Mouse (Mus musculus) CH12.LX (cell line): Measurements from ENCODE around the gene Adprh. TPM values are rescaled to one million over a fixed set of nuclear protein-coding genes. Genes with fewer than 3 reads are reported as not detected.

ENCODE experiments used
- DNase-seq: peaks from one replicate; pipeline ENCODE4 v3.0.0-alpha.2; 2013; ENCODE audit errors: extremely low read depth
- H3K27ac ChIP-seq: 2 replicates; pipeline ENCODE4 v1.5.1; 2012; ENCODE audit warnings: low read depth, mild to moderate bottlenecking, control low read depth, moderate library complexity; ENCODE audit not compliant: insufficient read depth
- H3K27me3 ChIP-seq: replicated peaks from 2 replicates; pipeline ENCODE3; 2012; ENCODE audit warnings: inconsistent platforms
- H3K36me3 ChIP-seq, 2 experiments: replicated peaks in 1 of 2; 2 replicates each; pipeline versions ENCODE3 to v1.6.1; 2012; ENCODE audit warnings: inconsistent platforms in 1 of 2, low read length in 1 of 2, mild to moderate bottlenecking in 1 of 2, mixed read lengths in 1 of 2, moderate library complexity in 1 of 2; ENCODE audit not compliant: control insufficient read depth in 1 of 2, insufficient read depth in 1 of 2
- H3K4me1 ChIP-seq, 2 experiments: 2 replicates each; pipeline ENCODE4 v1.6.1; 2012; ENCODE audit warnings: inconsistent platforms in 1 of 2, moderate library complexity in 1 of 2; ENCODE audit not compliant: insufficient read depth in 2 of 2, control insufficient read depth in 1 of 2
- H3K4me2 ChIP-seq: 2 replicates; pipeline ENCODE4 v1.6.1; 2012; ENCODE audit warnings: low read depth, mild to moderate bottlenecking, control low read depth; ENCODE audit not compliant: poor library complexity, insufficient read depth, severe bottlenecking
- H3K4me3 ChIP-seq, 3 experiments: fragments of 150-350 bp in 1 of 3; sonication (generic) in 1 of 3; replicated peaks in 1 of 3; 2 replicates each; pipeline versions ENCODE3 to v1.5.1; 2011 to 2012; ENCODE audit warnings: low read depth in 2 of 3, low read length in 2 of 3, mild to moderate bottlenecking in 2 of 3, moderate library complexity in 2 of 3, control low read depth in 1 of 3, improper control_type of control experiment in 1 of 3, inconsistent platforms in 1 of 3, mixed read lengths in 1 of 3; ENCODE audit not compliant: poor library complexity in 1 of 3
- H3K79me2 ChIP-seq: replicated peaks from 2 replicates; pipeline ENCODE4 v1.6.1; 2012; ENCODE audit warnings: mild to moderate bottlenecking, moderate library complexity; ENCODE audit not compliant: control insufficient read depth, poor library complexity, insufficient read depth, severe bottlenecking; ENCODE audit errors: extremely low read depth
- H3K9ac ChIP-seq: 2 replicates; pipeline ENCODE4 v1.6.1; 2012; ENCODE audit warnings: low read depth, mild to moderate bottlenecking, control low read depth, moderate library complexity; ENCODE audit not compliant: insufficient read depth
- H3K9me3 ChIP-seq: replicated peaks from 2 replicates; pipeline ENCODE3; 2012; ENCODE audit warnings: low read length, inconsistent platforms, mixed read lengths
- BHLHE40 ChIP-seq: IDR thresholded peaks from 2 replicates; pipeline ENCODE4 v1.6.1; 2011; ENCODE audit warnings: mild to moderate bottlenecking, low read depth, low read length, improper control_type of control experiment
- CHD2 ChIP-seq: IDR thresholded peaks from 2 replicates; pipeline ENCODE4 v1.6.1; 2011; ENCODE audit warnings: low read length, improper control_type of control experiment
- E2F4 ChIP-seq: IDR thresholded peaks from 2 replicates; pipeline ENCODE4 v1.6.1; 2011; ENCODE audit warnings: low read depth, low read length, improper control_type of control experiment; ENCODE audit not compliant: insufficient replicate concordance
- EP300 ChIP-seq: IDR thresholded peaks from 2 replicates; pipeline ENCODE4 v1.6.1; 2011; ENCODE audit warnings: low read length, improper control_type of control experiment
- ETS1 ChIP-seq: conservative IDR thresholded peaks from 2 replicates; pipeline ENCODE4 v1.6.1; 2012; ENCODE audit warnings: low read depth, mild to moderate bottlenecking, inconsistent platforms, low read length, improper control_type of control experiment, moderate library complexity
- GABPA ChIP-seq: IDR thresholded peaks from 2 replicates; pipeline ENCODE4 v1.6.1; 2012; ENCODE audit warnings: low read depth, low read length, improper control_type of control experiment, inconsistent platforms; ENCODE audit not compliant: insufficient replicate concordance
- IRF4 ChIP-seq: IDR thresholded peaks from 2 replicates; pipeline ENCODE4 v1.6.1; 2014; ENCODE audit warnings: low read depth, mild to moderate bottlenecking, inconsistent platforms, low read length, improper control_type of control experiment
- JUN ChIP-seq: IDR thresholded peaks from 2 replicates; pipeline ENCODE4 v1.6.1; 2011; ENCODE audit warnings: low read depth, mild to moderate bottlenecking, low read length, improper control_type of control experiment, moderate library complexity; ENCODE audit not compliant: insufficient read depth
- JUND ChIP-seq: conservative IDR thresholded peaks from 2 replicates; pipeline ENCODE4 v1.6.1; 2011; ENCODE audit warnings: low read depth, low read length, improper control_type of control experiment
- MAFK ChIP-seq: IDR thresholded peaks from 2 replicates; pipeline ENCODE4 v1.6.1; 2011; ENCODE audit warnings: low read length, improper control_type of control experiment; ENCODE audit not compliant: insufficient replicate concordance
- MAX ChIP-seq: IDR thresholded peaks from 2 replicates; pipeline ENCODE4 v1.6.1; 2011; ENCODE audit warnings: low read length, improper control_type of control experiment
- MEF2A ChIP-seq: IDR thresholded peaks from 2 replicates; pipeline ENCODE4 v1.6.1; 2014; ENCODE audit warnings: low read depth, mild to moderate bottlenecking, inconsistent platforms, low read length, improper control_type of control experiment, borderline replicate concordance
- MXI1 ChIP-seq: IDR thresholded peaks from 2 replicates; pipeline ENCODE4 v1.6.1; 2011; ENCODE audit warnings: mild to moderate bottlenecking, low read depth, low read length, improper control_type of control experiment
- POLR2AphosphoS2 ChIP-seq: IDR thresholded peaks from 2 replicates; pipeline ENCODE4 v1.6.1; 2011; ENCODE audit warnings: low read depth, low read length, improper control_type of control experiment
- RCOR1 ChIP-seq: conservative IDR thresholded peaks from 2 replicates; pipeline ENCODE4 v1.6.1; 2012; ENCODE audit warnings: low read depth, mild to moderate bottlenecking, inconsistent platforms, low read length, improper control_type of control experiment
- SMC3 ChIP-seq: IDR thresholded peaks from 2 replicates; pipeline ENCODE4 v1.6.1; 2011; ENCODE audit warnings: low read depth, low read length, improper control_type of control experiment
- ZMIZ1 ChIP-seq: IDR thresholded peaks from 2 replicates; pipeline ENCODE4 v1.6.1; 2012; ENCODE audit warnings: low read depth, mild to moderate bottlenecking, inconsistent platforms, low read length, improper control_type of control experiment
- dilution Hi-C: fragments of 300-500 bp; cut with MboI; formaldehyde crosslinking; loops from 2 replicates; pipeline ENCODE4 v1.14.3; 2020; ENCODE audit warnings: low sequenced_read_pairs; ENCODE audit not compliant: extremely low pct_unique_long_range_greater_than_20kb, extremely low pct_ligation_motif_present
- in situ Hi-C: fragments of 300-500 bp; cut with MboI; formaldehyde crosslinking; loops from 3 replicates; pipeline ENCODE4 v1.14.3; 2019; ENCODE audit warnings: low sequenced_read_pairs, low pct_ligation_motif_present, low pct_unique_long_range_greater_than_20kb, mixed read lengths
- polyA plus RNA-seq: library from polyadenylated mRNA; unstranded; fragments of >175 nt; gene quantifications from 2 replicates; pipeline ENCODE4 v1.2.1, GENCODE M21; 2012; ENCODE audit warnings: low read depth; ENCODE audit not compliant: insufficient read length
- total RNA-seq, 2 experiments: library from RNA; depleted of rRNA; stranded (reverse); fragments of 300-350 nt in 1 of 2; fragments of >200 nt in 1 of 2; gene quantifications; 2 replicates each; pipeline ENCODE4 v1.2.3; 2012 to 2014

Gene Adprh
- total and polyA plus RNA-seq, 3 experiments = 45.3 to 82.9 (median 67.7) TPM

DNA sequence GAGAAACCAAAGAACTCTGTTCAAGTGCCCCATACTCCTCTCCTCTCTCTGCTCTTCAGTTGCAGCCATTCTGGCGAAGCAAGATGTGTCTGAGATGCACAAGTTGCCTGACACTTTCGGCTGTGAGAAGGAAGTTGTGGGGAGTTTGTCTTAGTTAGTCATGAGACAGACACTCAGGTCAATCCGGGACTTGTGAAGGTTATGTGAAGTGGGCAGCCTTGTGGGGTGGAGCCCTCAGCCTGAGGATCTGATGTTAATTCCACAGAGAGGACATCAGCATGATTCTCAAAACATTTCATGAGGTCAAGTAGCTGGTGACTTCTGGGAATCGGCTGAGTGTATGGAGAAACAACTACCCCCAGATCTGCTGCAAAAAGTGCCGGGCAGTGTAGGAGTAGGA, 10.9 kb downstream of the Adprh start:
- Histone ChIP-seq H3K36me3 (peaks cover 22 to 38% of the 10 kb centered on the region in 2 experiments), H3K4me2 (no peak overlapping the region), H3K4me1 (peaks cover 17 to 49% of the 10 kb centered on the region in 2 experiments), H3K9ac (no peak overlapping the region), H3K79me2 (no peaks in the 10 kb centered on the region), H3K9me3 (peaks cover 10% of the 10 kb centered on the region), H3K27me3 (no peaks in the 10 kb centered on the region), H3K4me3 (no peak overlapping the region), H3K27ac (no peak overlapping the region)
- dilution Hi-C loops (no loop called here), in situ Hi-C loops (no loop called here)
- DNase-seq = no peak
- TF ChIP-seq CHD2 = 0 out of 2 replicates have a peak, but pooled peaks have one; percentile 36
- no peak for TF ChIP-seq POLR2AphosphoS2

DNA sequence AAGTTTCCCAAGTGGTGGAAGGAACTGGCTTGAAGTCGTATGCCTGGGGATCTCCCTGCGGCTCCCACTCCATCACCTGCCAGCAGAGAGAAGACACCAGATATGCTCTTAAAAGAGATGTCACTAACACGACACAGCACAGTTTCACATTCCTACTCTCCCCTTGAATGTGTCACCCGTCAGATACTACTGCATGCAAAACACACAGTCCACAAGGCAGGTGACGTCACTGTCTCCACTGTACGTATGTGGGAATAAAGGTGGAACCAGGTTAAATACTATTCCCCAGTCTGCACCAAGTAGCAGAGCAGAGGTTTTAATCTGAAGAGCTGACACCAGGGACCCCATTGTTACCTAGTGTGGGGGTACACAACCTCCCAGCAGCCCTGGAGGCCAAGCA, 12.1 kb downstream of the Adprh start:
- Histone ChIP-seq H3K27ac (no peak overlapping the region), H3K9me3 (peaks cover 7% of the 10 kb centered on the region), H3K4me3 (no peak overlapping the region), H3K9ac (no peak overlapping the region), H3K4me1 (peaks cover 17 to 49% of the 10 kb centered on the region in 2 experiments), H3K27me3 (no peaks in the 10 kb centered on the region), H3K79me2 (no peaks in the 10 kb centered on the region), H3K4me2 (peak overlapping the region; percentile 52; the same call in 1 of the 2 replicates), H3K36me3 (peaks cover 11 to 26% of the 10 kb centered on the region in 2 experiments)
- peak; percentile 83 for TF ChIP-seq BHLHE40
- no peak for TF ChIP-seq E2F4
- TF ChIP-seq MXI1 = 0 out of 2 replicates have a peak, but pooled peaks have one; percentile 39
- no peak for TF ChIP-seq MAFK
- TF ChIP-seq EP300 = peak; percentile 55; the same call in 1 of the 2 replicates
- TF ChIP-seq JUN = peak; percentile 79
- peak; percentile 73 for TF ChIP-seq ETS1
- no peak; the same call in 1 of the 2 replicates for TF ChIP-seq MAX
- 0 out of 2 replicates have a peak, but pooled peaks have one; percentile 3 for TF ChIP-seq CHD2
- TF ChIP-seq SMC3 = peak; percentile 16; the same call in 1 of the 2 replicates
- TF ChIP-seq ZMIZ1 = no peak
- peak; percentile 53; the same call in 1 of the 2 replicates for TF ChIP-seq MEF2A
- TF ChIP-seq GABPA = no peak
- TF ChIP-seq IRF4 = peak; percentile 49; the same call in 1 of the 2 replicates
- peak; percentile 73 for TF ChIP-seq JUND
- 0 out of 2 replicates have a peak, but pooled peaks have one; percentile 37 for TF ChIP-seq RCOR1
- no peak for DNase-seq
- in situ Hi-C loops = no loop called here
- dilution Hi-C loops = no loop called here
